Mouse (Mus musculus): Measurements from ENCODE around the gene Gatad2a. TPM values are rescaled to one million over a fixed set of nuclear protein-coding genes. Genes with fewer than 3 reads are reported as not detected.
A peak's percentile ranks its signal among the peaks of the same experiment; 100 is the strongest.

Gene Gatad2a
- polyA plus RNA-seq, 1 experiment from 2014 or later = 18.9 TPM

DNA sequence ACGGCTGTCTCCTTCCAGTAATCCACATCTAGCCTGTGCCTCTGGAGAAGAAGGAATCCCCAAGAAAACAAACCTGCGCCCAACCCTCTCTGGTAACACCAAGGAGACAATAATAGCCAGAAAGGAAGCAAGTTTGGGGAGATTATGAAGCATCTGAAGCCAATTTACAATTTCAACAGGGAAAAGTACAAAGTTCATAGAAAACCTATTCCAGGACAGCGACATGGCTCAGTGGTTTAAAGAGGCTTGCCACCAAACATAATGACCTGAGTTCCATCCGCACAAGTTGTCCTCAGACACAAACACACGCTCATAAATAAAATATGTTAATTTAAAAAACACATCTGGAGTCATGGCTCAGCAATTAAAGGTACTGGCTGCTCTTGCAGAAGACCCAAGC is 21.4 kb downstream of the Gatad2a start:
- H3K4me2 ChIP-seq (ENCODE audit: low read depth, low read length) = peak overlapping the region; percentile 94
- peak overlapping the region; percentile 96 for H3K4me3 ChIP-seq (ENCODE audit: low read depth, low read length)
- H3K27me3 ChIP-seq (ENCODE audit: control insufficient read depth, insufficient read depth, low read depth, low read length) = no peaks in the 10 kb centered on the region
- H3K9ac ChIP-seq (ENCODE audit: low read depth, low read length) = peak overlapping the region; percentile 65
- H3K9me3 ChIP-seq (replicated peaks; ENCODE audit: control insufficient read depth, low read length) = no peaks in the 10 kb centered on the region
- 36% methylated on average over 5 of the region's 5 CpGs for WGBS (ENCODE audit: insufficient replicate concordance)
- peaks cover 44% of the 10 kb centered on the region for H3K4me1 ChIP-seq (ENCODE audit: control insufficient read depth, low read depth, low read length)
- peak overlapping the region; percentile 95 for H3K27ac ChIP-seq (ENCODE audit: low read length)
- ATAC-seq (ENCODE audit: low read depth) = no peak
- no peaks in the 10 kb centered on the region for H3K36me3 ChIP-seq (ENCODE audit: control insufficient read depth, insufficient read depth)

DNA sequence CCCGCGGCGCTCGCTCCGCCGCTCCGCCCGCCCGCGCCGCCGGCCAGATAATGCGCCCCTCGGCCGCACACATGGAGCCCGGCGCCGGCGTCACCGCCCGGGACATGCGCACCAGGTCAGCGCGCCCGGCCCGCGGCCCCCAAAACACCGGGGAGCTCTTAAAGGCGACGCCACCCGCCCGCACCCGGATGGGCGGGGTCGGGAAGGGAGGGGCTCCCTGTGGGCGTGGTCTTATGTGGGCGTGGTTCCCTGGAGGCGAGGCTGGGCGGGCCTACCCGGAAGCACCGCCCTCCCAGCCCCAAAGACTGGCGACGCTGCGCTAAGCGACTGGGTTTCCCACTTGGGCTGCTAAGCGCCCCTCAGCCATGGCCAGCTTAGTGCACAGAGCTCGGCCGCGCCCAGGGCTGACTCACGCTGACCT is 22.0 kb downstream of the Gatad2a start:
- Histone ChIP-seq H3K4me2 (ENCODE audit: low read depth, low read length) (peak overlapping the region; percentile 94), H3K4me3 (ENCODE audit: low read depth, low read length) (peak overlapping the region; percentile 96), H3K9ac (ENCODE audit: low read depth, low read length) (peak overlapping the region; percentile 96), H3K27me3 (ENCODE audit: control insufficient read depth, insufficient read depth, low read depth, low read length) (no peaks in the 10 kb centered on the region), H3K36me3 (ENCODE audit: control insufficient read depth, insufficient read depth) (no peaks in the 10 kb centered on the region), H3K9me3 (replicated peaks; ENCODE audit: control insufficient read depth, low read length) (no peaks in the 10 kb centered on the region), H3K4me1 (ENCODE audit: control insufficient read depth, low read depth, low read length) (peaks cover 49% of the 10 kb centered on the region), H3K27ac (ENCODE audit: low read length) (peak overlapping the region; percentile 95)
- WGBS (ENCODE audit: insufficient replicate concordance) = 0% methylated on average over 28 of the region's 50 CpGs
- peak; percentile 95 for ATAC-seq (ENCODE audit: low read depth)

DNA sequence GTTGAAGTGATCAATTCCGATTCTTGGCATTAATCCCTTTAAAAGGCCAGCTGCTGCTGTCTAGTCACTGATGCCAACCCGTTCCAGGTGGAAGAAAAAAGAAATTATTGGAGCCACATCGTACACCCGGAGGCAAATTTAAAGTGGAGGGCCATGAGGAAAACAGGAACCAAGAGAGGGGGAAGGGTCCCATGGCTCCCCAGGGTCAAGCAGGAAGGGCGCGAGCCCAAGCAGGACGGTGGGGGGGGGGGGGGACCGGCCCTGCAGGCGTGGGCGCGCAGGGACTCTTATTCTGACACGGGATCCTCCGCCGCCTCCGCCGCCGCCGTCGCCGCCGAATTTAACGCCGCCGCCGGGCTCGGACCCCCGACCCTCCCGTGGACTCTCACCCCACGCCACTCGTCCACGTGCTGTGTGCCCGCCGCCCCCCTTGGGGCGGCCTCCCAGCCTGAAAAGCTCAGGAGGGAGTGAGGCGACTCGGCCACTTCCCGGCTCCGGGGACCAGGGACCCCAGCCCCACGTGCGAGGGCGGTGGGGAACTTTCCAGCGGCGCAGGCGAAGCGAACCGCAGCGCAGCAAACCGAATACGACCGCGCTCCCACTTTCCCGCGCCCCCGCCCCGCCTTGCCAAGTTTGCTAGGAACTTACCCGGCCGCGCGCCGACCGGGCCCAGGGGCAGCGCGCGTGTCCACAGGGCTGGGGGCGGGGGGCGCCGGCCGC is 22.6 kb downstream of the Gatad2a start:
- Histone ChIP-seq H3K4me2 (ENCODE audit: low read depth, low read length) (peak overlapping the region; percentile 94), H3K9ac (ENCODE audit: low read depth, low read length) (peak overlapping the region; percentile 96), H3K27me3 (ENCODE audit: control insufficient read depth, insufficient read depth, low read depth, low read length) (no peaks in the 10 kb centered on the region), H3K27ac (ENCODE audit: low read length) (peak overlapping the region; percentile 95), H3K4me1 (ENCODE audit: control insufficient read depth, low read depth, low read length) (peaks cover 51% of the 10 kb centered on the region), H3K4me3 (ENCODE audit: low read depth, low read length) (peak overlapping the region; percentile 96), H3K36me3 (ENCODE audit: control insufficient read depth, insufficient read depth) (no peaks in the 10 kb centered on the region), H3K9me3 (replicated peaks; ENCODE audit: control insufficient read depth, low read length) (no peaks in the 10 kb centered on the region)
- WGBS (ENCODE audit: insufficient replicate concordance) = under 1% methylated on average over 67 of the region's 68 CpGs
- no peak for ATAC-seq (ENCODE audit: low read depth)

DNA sequence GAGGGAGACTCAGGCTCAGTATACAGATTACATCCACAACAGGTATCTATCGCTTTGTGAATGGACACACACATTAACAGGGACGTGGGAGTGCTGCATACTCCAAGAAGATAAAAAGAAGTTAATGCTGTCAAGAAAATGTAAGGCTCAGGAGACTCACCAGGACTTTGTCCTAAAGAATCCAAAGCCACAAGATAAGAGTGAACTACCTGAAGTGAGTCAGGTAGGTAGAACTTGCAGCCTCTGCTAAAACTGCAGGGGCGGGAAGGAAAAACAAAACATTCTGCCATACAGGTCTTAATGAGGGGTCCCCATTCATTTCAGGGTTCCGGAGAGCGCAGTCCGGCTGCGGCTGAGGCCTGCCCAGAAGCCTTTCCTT is 23.1 kb downstream of the Gatad2a start:
- Histone ChIP-seq H3K4me1 (ENCODE audit: control insufficient read depth, low read depth, low read length) (peaks cover 54% of the 10 kb centered on the region), H3K27ac (ENCODE audit: low read length) (peak overlapping the region; percentile 95), H3K9me3 (replicated peaks; ENCODE audit: control insufficient read depth, low read length) (no peaks in the 10 kb centered on the region), H3K27me3 (ENCODE audit: control insufficient read depth, insufficient read depth, low read depth, low read length) (no peaks in the 10 kb centered on the region), H3K36me3 (ENCODE audit: control insufficient read depth, insufficient read depth) (no peaks in the 10 kb centered on the region), H3K9ac (ENCODE audit: low read depth, low read length) (peak overlapping the region; percentile 96), H3K4me3 (ENCODE audit: low read depth, low read length) (peak overlapping the region; percentile 96), H3K4me2 (ENCODE audit: low read depth, low read length) (peak overlapping the region; percentile 94)
- WGBS (ENCODE audit: insufficient replicate concordance) = 18% methylated on average over 7 of the region's 7 CpGs
- no peak for ATAC-seq (ENCODE audit: low read depth)

DNA sequence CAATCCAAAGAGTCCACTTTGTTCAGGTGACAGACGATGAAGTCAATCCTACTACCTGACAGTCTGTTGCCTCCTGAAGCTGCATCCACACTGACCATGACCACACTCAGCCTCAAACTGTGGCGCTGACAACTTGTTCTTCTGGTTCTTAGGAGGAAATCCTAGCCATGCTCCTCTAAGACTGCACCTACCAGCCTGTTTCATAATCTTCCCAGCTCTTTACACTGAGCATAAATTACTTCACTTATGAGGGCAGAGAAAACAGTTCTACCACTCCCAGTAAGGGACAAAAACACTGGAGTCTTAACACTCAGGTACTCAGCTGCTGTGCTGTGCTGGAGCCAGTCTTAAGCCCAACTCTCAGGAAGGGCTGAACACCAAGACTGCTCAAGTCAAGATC is 25.3 kb downstream of the Gatad2a start:
- Histone ChIP-seq H3K27ac (ENCODE audit: low read length) (no peak overlapping the region), H3K4me3 (ENCODE audit: low read depth, low read length) (no peak overlapping the region), H3K9ac (ENCODE audit: low read depth, low read length) (0 out of 2 replicates have a peak overlapping the region, but pooled peaks have one; percentile 14), H3K36me3 (ENCODE audit: control insufficient read depth, insufficient read depth) (no peaks in the 10 kb centered on the region), H3K4me1 (ENCODE audit: control insufficient read depth, low read depth, low read length) (peaks cover 75% of the 10 kb centered on the region), H3K27me3 (ENCODE audit: control insufficient read depth, insufficient read depth, low read depth, low read length) (no peaks in the 10 kb centered on the region), H3K9me3 (replicated peaks; ENCODE audit: control insufficient read depth, low read length) (no peaks in the 10 kb centered on the region), H3K4me2 (ENCODE audit: low read depth, low read length) (no peak overlapping the region)
- WGBS (ENCODE audit: insufficient replicate concordance) = 72% methylated on average over 2 of the region's 2 CpGs
- ATAC-seq (ENCODE audit: low read depth) = no peak

DNA sequence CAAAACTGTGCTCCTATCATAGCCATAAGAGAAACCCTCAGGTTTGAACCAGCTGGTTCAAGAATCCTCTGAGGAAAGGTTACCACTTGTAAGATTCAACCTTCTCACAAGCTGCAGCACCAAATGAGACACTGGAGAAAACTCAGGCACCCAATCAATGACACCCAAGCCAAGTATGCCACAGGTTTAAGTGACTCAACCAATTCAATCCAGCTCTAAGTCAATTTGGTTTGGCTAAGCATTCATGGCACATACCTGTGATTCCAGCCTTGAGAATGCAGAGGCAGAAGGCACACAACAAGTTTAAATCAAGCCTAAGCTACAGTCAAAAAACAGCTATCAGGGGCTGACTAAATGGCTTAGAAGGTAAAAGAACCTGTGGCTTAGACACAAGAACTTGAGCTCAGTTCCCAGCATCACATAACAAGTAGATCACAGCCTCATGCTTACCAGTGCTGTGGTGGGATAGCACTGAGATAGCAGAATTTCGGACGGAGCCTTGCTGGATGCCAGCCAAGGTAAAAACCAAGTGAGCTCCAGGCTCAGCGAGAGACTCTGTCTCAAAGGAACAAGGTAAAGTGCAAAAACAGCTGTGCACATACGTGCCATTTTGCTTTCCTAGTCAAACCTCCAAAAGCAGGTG is 28.8 kb downstream of the Gatad2a start:
- Histone ChIP-seq H3K27me3 (ENCODE audit: control insufficient read depth, insufficient read depth, low read depth, low read length) (no peaks in the 10 kb centered on the region), H3K4me1 (ENCODE audit: control insufficient read depth, low read depth, low read length) (peaks cover 56% of the 10 kb centered on the region), H3K9ac (ENCODE audit: low read depth, low read length) (peak overlapping the region; percentile 23; the same call in 1 of the 2 replicates), H3K4me3 (ENCODE audit: low read depth, low read length) (no peak overlapping the region), H3K36me3 (ENCODE audit: control insufficient read depth, insufficient read depth) (no peaks in the 10 kb centered on the region), H3K9me3 (replicated peaks; ENCODE audit: control insufficient read depth, low read length) (no peaks in the 10 kb centered on the region), H3K4me2 (ENCODE audit: low read depth, low read length) (no peak overlapping the region), H3K27ac (ENCODE audit: low read length) (0 out of 2 replicates have a peak overlapping the region, but pooled peaks have one; percentile 21)
- ATAC-seq (ENCODE audit: low read depth) = no peak
- 47% methylated on average over 4 of the region's 4 CpGs for WGBS (ENCODE audit: insufficient replicate concordance)

DNA sequence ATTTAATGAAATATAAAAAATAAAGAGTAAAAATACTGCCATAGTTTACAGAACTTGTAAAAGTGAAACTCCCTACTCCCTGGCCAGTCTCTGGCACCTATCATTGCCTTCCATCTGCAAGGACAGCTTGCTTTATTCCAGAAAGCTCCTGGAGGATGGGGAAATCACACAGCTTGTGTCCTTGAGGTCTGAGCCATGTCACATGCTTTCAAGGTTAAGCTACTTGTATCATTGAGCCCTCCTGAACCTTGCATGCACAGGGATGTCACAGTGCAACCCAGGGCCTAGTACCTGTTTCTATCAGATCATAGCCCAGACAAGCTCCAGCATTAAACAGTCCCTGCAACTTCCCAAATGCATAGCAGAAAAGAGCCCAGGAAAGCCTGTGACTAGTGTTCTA is 36.9 kb downstream of the Gatad2a start:
- Histone ChIP-seq H3K36me3 (ENCODE audit: control insufficient read depth, insufficient read depth) (no peaks in the 10 kb centered on the region), H3K27me3 (ENCODE audit: control insufficient read depth, insufficient read depth, low read depth, low read length) (no peaks in the 10 kb centered on the region), H3K27ac (ENCODE audit: low read length) (no peak overlapping the region), H3K4me2 (ENCODE audit: low read depth, low read length) (no peak overlapping the region), H3K9me3 (replicated peaks; ENCODE audit: control insufficient read depth, low read length) (no peaks in the 10 kb centered on the region), H3K4me1 (ENCODE audit: control insufficient read depth, low read depth, low read length) (peaks cover 12% of the 10 kb centered on the region), H3K9ac (ENCODE audit: low read depth, low read length) (no peak overlapping the region), H3K4me3 (ENCODE audit: low read depth, low read length) (no peak overlapping the region)
- no peak for ATAC-seq (ENCODE audit: low read depth)

DNA sequence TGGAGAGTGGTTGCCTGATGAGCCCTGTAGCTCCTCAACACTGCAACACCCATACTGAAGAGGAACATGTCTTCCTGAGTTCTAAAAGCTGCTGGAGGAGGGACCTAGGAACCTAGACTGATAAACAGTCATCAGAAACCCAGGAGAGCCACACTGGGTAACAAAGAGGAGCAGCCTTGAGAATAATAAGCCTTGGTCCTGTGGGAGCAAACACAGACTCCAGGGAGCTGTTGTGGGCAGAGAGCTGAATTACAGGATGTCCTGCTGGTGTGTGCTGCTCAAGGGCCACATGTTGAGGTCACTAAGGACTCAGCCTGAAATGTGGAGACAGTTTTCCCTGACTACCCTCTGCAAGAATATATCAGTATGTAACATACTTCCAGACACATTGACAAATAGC is 38.3 kb downstream of the Gatad2a start:
- no peak overlapping the region for H3K9ac ChIP-seq (ENCODE audit: low read depth, low read length)
- no peaks in the 10 kb centered on the region for H3K36me3 ChIP-seq (ENCODE audit: control insufficient read depth, insufficient read depth)
- no peak overlapping the region for H3K27ac ChIP-seq (ENCODE audit: low read length)
- no peaks in the 10 kb centered on the region for H3K9me3 ChIP-seq (replicated peaks; ENCODE audit: control insufficient read depth, low read length)
- H3K27me3 ChIP-seq (ENCODE audit: control insufficient read depth, insufficient read depth, low read depth, low read length) = no peaks in the 10 kb centered on the region
- H3K4me2 ChIP-seq (ENCODE audit: low read depth, low read length) = no peak overlapping the region
- ATAC-seq (ENCODE audit: low read depth) = no peak
- H3K4me3 ChIP-seq (ENCODE audit: low read depth, low read length) = no peak overlapping the region
- H3K4me1 ChIP-seq (ENCODE audit: control insufficient read depth, low read depth, low read length) = peaks cover 12% of the 10 kb centered on the region

DNA sequence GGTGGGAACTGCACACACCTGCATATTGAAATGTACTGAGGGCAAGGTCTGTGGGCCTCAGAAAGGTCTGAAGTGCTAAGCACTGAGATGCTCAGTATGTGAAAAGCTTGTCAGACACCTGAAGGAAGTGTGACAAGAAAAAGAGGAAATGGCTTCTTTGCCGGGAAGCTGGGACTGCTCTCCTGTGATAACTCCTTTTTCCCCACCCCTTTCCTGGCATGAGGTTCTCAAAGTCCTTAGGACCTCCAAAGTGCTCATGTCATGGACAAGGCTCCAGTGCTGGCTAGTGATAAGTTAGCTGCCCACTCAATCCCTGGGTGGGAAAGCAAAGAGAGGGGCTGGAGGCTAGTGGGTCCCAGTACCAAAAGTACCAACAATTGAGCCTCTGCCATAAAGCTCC is 38.8 kb downstream of the Gatad2a start:
- WGBS (ENCODE audit: insufficient replicate concordance) = 10% methylated on average over 1 of the region's 1 CpGs
- peaks cover 12% of the 10 kb centered on the region for H3K4me1 ChIP-seq (ENCODE audit: control insufficient read depth, low read depth, low read length)
- H3K9me3 ChIP-seq (replicated peaks; ENCODE audit: control insufficient read depth, low read length) = no peaks in the 10 kb centered on the region
- H3K27me3 ChIP-seq (ENCODE audit: control insufficient read depth, insufficient read depth, low read depth, low read length) = no peaks in the 10 kb centered on the region
- H3K27ac ChIP-seq (ENCODE audit: low read length) = no peak overlapping the region
- no peak overlapping the region for H3K4me3 ChIP-seq (ENCODE audit: low read depth, low read length)
- no peaks in the 10 kb centered on the region for H3K36me3 ChIP-seq (ENCODE audit: control insufficient read depth, insufficient read depth)
- H3K4me2 ChIP-seq (ENCODE audit: low read depth, low read length) = no peak overlapping the region
- H3K9ac ChIP-seq (ENCODE audit: low read depth, low read length) = no peak overlapping the region
- no peak for ATAC-seq (ENCODE audit: low read depth)

All from liver, embryonic 16.5 days (tissue).